Mouse (Mus musculus): ENCODE results near the gene Adgrg3.
A peak's percentile ranks its signal among the peaks of the same experiment; 100 is the strongest.

Gene Adgrg3

DNA sequence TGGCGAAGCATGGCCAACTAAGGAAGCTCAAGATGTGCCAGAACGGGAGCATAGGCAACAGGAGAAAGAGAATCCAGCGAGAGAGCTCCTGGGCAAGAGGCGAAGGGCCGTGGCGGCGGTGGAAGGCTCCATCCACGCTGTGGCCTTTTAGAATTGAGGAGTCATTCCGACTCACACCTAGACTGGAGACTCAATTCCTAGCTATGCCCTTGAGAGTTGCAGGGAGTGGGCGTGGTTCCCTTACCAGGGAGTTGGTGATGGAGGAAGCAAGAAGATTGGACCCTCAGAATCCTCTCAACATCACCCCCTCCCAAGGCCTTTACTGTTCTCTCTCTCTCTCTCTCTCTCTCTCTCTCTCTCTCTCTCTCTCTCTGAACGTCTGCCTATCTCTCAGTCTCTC, 64.2 kb downstream of the Adgrg3 start:
- DNase-seq: peak; percentile 17

DNA sequence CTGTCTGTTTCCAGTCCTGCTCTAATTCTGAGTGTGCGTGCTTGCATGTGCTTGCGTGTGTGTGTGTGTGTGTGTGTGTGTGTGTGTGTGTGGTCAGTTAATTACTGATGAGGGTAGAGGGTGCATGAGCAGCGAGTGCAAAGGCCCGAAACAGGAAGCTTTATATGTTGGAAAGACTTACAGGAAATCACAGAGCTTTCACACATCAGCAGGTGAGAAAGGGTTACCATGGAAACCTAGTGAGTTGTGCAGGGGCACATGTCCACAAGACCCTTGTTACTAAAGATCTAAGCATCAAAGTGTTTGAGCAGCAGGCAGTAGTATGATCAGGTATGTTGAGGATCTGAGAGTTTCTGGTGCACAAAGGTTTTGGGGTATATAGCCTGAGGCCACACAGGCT, 66.8 kb downstream of the Adgrg3 start:
- DNase-seq: no peak

DNA sequence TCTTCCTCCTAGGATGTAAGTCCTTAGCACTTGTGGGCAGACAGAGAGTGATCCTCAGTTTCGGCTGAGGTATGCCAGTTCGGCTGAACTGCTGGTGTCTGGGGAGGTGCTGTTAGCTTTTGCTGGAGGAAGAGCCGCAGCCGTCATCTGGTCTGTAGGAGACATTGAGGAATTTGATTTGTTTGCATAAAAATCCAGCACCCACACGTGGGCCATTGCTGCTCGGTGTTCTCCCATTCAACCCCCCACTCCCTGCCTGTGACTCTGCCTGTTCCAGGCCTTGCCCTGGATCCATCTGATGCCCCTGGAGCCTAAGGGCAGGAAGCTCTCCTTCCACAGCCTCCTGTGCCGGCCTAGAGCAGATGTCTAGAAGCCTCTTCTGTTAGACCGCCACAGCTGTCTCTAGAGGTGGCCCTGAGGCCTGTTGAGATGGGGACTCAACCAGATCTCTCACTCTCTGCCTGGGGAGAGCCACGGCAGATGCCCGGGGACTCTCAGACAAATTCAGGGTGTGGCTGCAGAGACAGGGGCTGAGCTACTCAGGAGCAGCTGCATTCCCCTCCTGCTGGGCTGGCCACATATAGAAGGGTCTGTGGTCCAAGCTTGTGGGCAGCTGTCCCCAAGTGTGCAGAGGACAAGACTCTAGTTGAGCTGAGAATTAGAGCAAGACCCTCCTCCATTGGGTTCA, 67.4 kb downstream of the Adgrg3 start:
- no peak for DNase-seq

DNA sequence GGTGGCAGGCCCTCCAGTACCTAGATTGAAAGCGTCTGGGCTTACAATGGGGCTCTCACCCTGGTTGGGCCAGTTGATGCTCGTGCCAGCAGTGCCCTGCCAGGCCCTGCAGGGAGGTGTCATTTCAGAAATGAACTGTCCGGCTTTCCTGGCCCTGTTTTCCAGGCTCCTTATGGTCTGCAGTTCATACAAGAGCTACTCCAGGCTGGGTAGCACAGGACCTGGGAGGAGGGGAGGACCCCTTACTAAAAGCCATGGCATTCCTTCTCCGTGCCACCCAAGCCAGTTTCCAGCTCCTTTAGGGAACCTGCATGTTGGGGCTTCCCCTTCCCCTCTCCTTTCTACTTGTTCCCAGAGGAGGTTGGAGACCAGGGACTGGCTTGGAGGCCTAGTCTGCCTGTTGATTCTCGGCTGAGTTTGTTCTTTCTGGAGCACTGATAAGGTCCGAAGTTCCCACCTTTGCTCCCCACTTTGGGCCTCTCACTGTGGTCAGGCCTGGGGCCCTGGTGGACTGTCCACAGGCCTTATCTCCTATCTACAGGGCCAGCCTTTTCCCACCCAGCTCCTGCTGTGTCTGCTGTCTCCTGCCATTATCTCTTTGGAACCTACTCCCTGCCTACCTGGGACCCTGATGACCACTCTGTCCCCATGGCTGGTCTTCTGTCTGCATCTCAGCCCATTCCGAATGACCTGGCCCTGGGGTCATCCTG, 68.1 kb downstream of the Adgrg3 start:
- DNase-seq: no peak

DNA sequence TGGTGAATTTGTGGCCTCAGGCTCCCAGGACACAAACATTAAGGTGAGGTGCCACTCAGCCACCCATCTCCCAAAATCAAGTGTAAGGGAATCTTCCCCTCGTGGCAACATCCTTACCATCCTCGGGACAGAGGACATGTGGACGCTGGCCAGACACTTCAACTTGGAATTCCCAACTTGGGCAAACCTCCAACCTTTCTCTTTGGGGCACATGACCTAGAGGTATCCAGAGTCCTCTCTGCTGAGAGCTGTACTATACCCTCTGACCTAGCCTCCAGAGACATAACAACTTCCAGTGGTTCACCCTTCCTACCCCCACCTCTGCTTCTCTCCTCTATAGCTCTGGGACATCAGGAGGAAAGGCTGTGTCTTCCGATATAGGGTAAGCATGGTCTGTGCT, 76.1 kb downstream of the Adgrg3 start:
- no peak for DNase-seq
